Mouse (Mus musculus): ENCODE data around the gene Pgam2. TPM values are rescaled to one million over a fixed set of nuclear protein-coding genes. Genes with fewer than 3 reads are reported as not detected.

The Pgam2 gene
- polyA plus RNA-seq, 1 experiment from 2014 or later: 17.4 TPM

- peaks cover 3% of the 10 kb centered on the region; the same call in 1 of the 2 replicates for H3K36me3 ChIP-seq (ENCODE audit: control insufficient read depth, insufficient read depth, low read length)
- no peaks in the 10 kb centered on the region for H3K27me3 ChIP-seq (ENCODE audit: control insufficient read depth, insufficient read depth, low read length)
- H3K4me2 ChIP-seq (ENCODE audit: low read depth): peak overlapping the region; percentile 65
- H3K27ac ChIP-seq (ENCODE audit: low read depth, low read length): peak overlapping the region; percentile 76
- no peaks in the 10 kb centered on the region for H3K9me3 ChIP-seq (ENCODE audit: control insufficient read depth, low read length)
- ATAC-seq (ENCODE audit: insufficient read depth, low FRiP score, low TSS enrichment): no peak
- no peak for DNase-seq (ENCODE audit: low spot score)
- H3K4me1 ChIP-seq (ENCODE audit: control insufficient read depth, insufficient read depth, low read length): peaks cover 13% of the 10 kb centered on the region
- 78% methylated on average over 6 of the region's 6 CpGs for WGBS
- peak overlapping the region; percentile 90 for H3K4me3 ChIP-seq (ENCODE audit: low read depth, low read length)
- H3K9ac ChIP-seq (ENCODE audit: low read length): peak overlapping the region; percentile 89
Observed at GRCm38 (mm10) chr11:5789071-5789753, 14.3 kb downstream of the Pgam2 start.

GRCm38 (mm10) chr11:5788056-5789014 lies 15.2 kb downstream of the Pgam2 start, which contains the start of gene Dbnl:
TSS of gene Dbnl (plus strand) at chr11:5788488.
- peak; percentile 97 for ATAC-seq (ENCODE audit: insufficient read depth, low FRiP score, low TSS enrichment)
- H3K4me1 ChIP-seq (ENCODE audit: control insufficient read depth, insufficient read depth, low read length): peaks cover 13% of the 10 kb centered on the region
- no peaks in the 10 kb centered on the region for H3K27me3 ChIP-seq (ENCODE audit: control insufficient read depth, insufficient read depth, low read length)
- DNase-seq (ENCODE audit: low spot score): peak; percentile 97
- H3K9me3 ChIP-seq (ENCODE audit: control insufficient read depth, low read length): no peaks in the 10 kb centered on the region
- peak within 1 kb of the TSS; percentile 90 for H3K4me3 ChIP-seq (ENCODE audit: low read depth, low read length)
- peak within 1 kb of the TSS; percentile 65 for H3K4me2 ChIP-seq (ENCODE audit: low read depth)
- peaks cover 3% of the 10 kb centered on the region; the same call in 1 of the 2 replicates for H3K36me3 ChIP-seq (ENCODE audit: control insufficient read depth, insufficient read depth, low read length)
- H3K27ac ChIP-seq (ENCODE audit: low read depth, low read length): peak within 1 kb of the TSS; percentile 76
- under 1% methylated on average over 74 of the region's 74 CpGs for WGBS
- H3K9ac ChIP-seq (ENCODE audit: low read length): peak within 1 kb of the TSS; percentile 89

GRCm38 (mm10) chr11:5787671-5788055 lies 15.9 kb downstream of the Pgam2 start:
- Histone ChIP-seq H3K36me3 (ENCODE audit: control insufficient read depth, insufficient read depth, low read length) (peaks cover 3% of the 10 kb centered on the region; the same call in 1 of the 2 replicates), H3K27ac (ENCODE audit: low read depth, low read length) (peak overlapping the region; percentile 76; the same call in 1 of the 2 replicates), H3K9me3 (ENCODE audit: control insufficient read depth, low read length) (no peaks in the 10 kb centered on the region), H3K4me1 (ENCODE audit: control insufficient read depth, insufficient read depth, low read length) (peaks cover 13% of the 10 kb centered on the region), H3K4me3 (ENCODE audit: low read depth, low read length) (peak overlapping the region; percentile 90), H3K9ac (ENCODE audit: low read length) (peak overlapping the region; percentile 89), H3K4me2 (ENCODE audit: low read depth) (peak overlapping the region; percentile 65), H3K27me3 (ENCODE audit: control insufficient read depth, insufficient read depth, low read length) (no peaks in the 10 kb centered on the region)
- no peak for DNase-seq (ENCODE audit: low spot score)
- 39% methylated on average over 8 of the region's 8 CpGs for WGBS
- ATAC-seq (ENCODE audit: insufficient read depth, low FRiP score, low TSS enrichment): no peak

- DNase-seq (ENCODE audit: low spot score) (no peak), ATAC-seq (ENCODE audit: insufficient read depth, low FRiP score, low TSS enrichment) (no peak)
- no peak overlapping the region for H3K9ac ChIP-seq (ENCODE audit: low read length)
- no peaks in the 10 kb centered on the region for H3K36me3 ChIP-seq (ENCODE audit: control insufficient read depth, insufficient read depth, low read length)
- H3K4me1 ChIP-seq (ENCODE audit: control insufficient read depth, insufficient read depth, low read length): peaks cover 13% of the 10 kb centered on the region
- no peak overlapping the region for H3K27ac ChIP-seq (ENCODE audit: low read depth, low read length)
- H3K9me3 ChIP-seq (ENCODE audit: control insufficient read depth, low read length): no peaks in the 10 kb centered on the region
- no peak overlapping the region for H3K4me2 ChIP-seq (ENCODE audit: low read depth)
- no peak overlapping the region for H3K4me3 ChIP-seq (ENCODE audit: low read depth, low read length)
- no peaks in the 10 kb centered on the region for H3K27me3 ChIP-seq (ENCODE audit: control insufficient read depth, insufficient read depth, low read length)
Observed at GRCm38 (mm10) chr11:5785732-5786131, 17.8 kb downstream of the Pgam2 start.

- Histone ChIP-seq H3K27ac (ENCODE audit: low read depth, low read length) (no peak overlapping the region), H3K36me3 (ENCODE audit: control insufficient read depth, insufficient read depth, low read length) (no peaks in the 10 kb centered on the region), H3K4me1 (ENCODE audit: control insufficient read depth, insufficient read depth, low read length) (peaks cover 2% of the 10 kb centered on the region; the same call in 1 of the 2 replicates), H3K4me3 (ENCODE audit: low read depth, low read length) (no peak overlapping the region), H3K27me3 (ENCODE audit: control insufficient read depth, insufficient read depth, low read length) (no peaks in the 10 kb centered on the region), H3K4me2 (ENCODE audit: low read depth) (no peak overlapping the region), H3K9me3 (ENCODE audit: control insufficient read depth, low read length) (no peaks in the 10 kb centered on the region), H3K9ac (ENCODE audit: low read length) (no peak overlapping the region)
- ATAC-seq (ENCODE audit: insufficient read depth, low FRiP score, low TSS enrichment) (no peak), DNase-seq (ENCODE audit: low spot score) (peak; percentile 19)
- 77% methylated on average over 8 of the region's 8 CpGs for WGBS
Observed at GRCm38 (mm10) chr11:5782199-5782944, 21.2 kb downstream of the Pgam2 start.

GRCm38 (mm10) chr11:5780035-5780499 lies 23.5 kb downstream of the Pgam2 start:
- Histone ChIP-seq H3K4me3 (ENCODE audit: low read depth, low read length) (no peak overlapping the region), H3K9me3 (ENCODE audit: control insufficient read depth, low read length) (no peaks in the 10 kb centered on the region), H3K4me2 (ENCODE audit: low read depth) (no peak overlapping the region), H3K27me3 (ENCODE audit: control insufficient read depth, insufficient read depth, low read length) (no peaks in the 10 kb centered on the region), H3K9ac (ENCODE audit: low read length) (no peak overlapping the region), H3K27ac (ENCODE audit: low read depth, low read length) (no peak overlapping the region), H3K4me1 (ENCODE audit: control insufficient read depth, insufficient read depth, low read length) (no peaks in the 10 kb centered on the region), H3K36me3 (ENCODE audit: control insufficient read depth, insufficient read depth, low read length) (no peaks in the 10 kb centered on the region)
- 90% methylated on average over 6 of the region's 6 CpGs for WGBS
- no peak for ATAC-seq (ENCODE audit: insufficient read depth, low FRiP score, low TSS enrichment)
- DNase-seq (ENCODE audit: low spot score): no peak

GRCm38 (mm10) chr11:5778481-5778880 lies 25.1 kb downstream of the Pgam2 start:
- WGBS: 82% methylated on average over 2 of the region's 2 CpGs
- Histone ChIP-seq H3K27ac (ENCODE audit: low read depth, low read length) (no peak overlapping the region), H3K4me3 (ENCODE audit: low read depth, low read length) (no peak overlapping the region), H3K27me3 (ENCODE audit: control insufficient read depth, insufficient read depth, low read length) (no peaks in the 10 kb centered on the region), H3K9ac (ENCODE audit: low read length) (no peak overlapping the region), H3K4me2 (ENCODE audit: low read depth) (no peak overlapping the region), H3K36me3 (ENCODE audit: control insufficient read depth, insufficient read depth, low read length) (no peaks in the 10 kb centered on the region), H3K9me3 (ENCODE audit: control insufficient read depth, low read length) (no peaks in the 10 kb centered on the region), H3K4me1 (ENCODE audit: control insufficient read depth, insufficient read depth, low read length) (no peaks in the 10 kb centered on the region)
- ATAC-seq (ENCODE audit: insufficient read depth, low FRiP score, low TSS enrichment) (no peak), DNase-seq (ENCODE audit: low spot score) (no peak)

GRCm38 (mm10) chr11:5766019-5766418 lies 37.5 kb downstream of the Pgam2 start:
- no peak overlapping the region for H3K4me2 ChIP-seq (ENCODE audit: low read depth)
- no peaks in the 10 kb centered on the region for H3K27me3 ChIP-seq (ENCODE audit: control insufficient read depth, insufficient read depth, low read length)
- H3K4me3 ChIP-seq (ENCODE audit: low read depth, low read length): no peak overlapping the region
- H3K27ac ChIP-seq (ENCODE audit: low read depth, low read length): no peak overlapping the region
- H3K9me3 ChIP-seq (ENCODE audit: control insufficient read depth, low read length): no peaks in the 10 kb centered on the region
- H3K9ac ChIP-seq (ENCODE audit: low read length): no peak overlapping the region
- ATAC-seq (ENCODE audit: insufficient read depth, low FRiP score, low TSS enrichment) (no peak), DNase-seq (ENCODE audit: low spot score) (no peak)
- 0 out of 2 replicates have a peak, but pooled peaks cover 4% of the 10 kb centered on the region for H3K4me1 ChIP-seq (ENCODE audit: control insufficient read depth, insufficient read depth, low read length)
- WGBS: 90% methylated on average over 6 of the region's 6 CpGs
- H3K36me3 ChIP-seq (ENCODE audit: control insufficient read depth, insufficient read depth, low read length): 0 out of 2 replicates have a peak, but pooled peaks cover 2% of the 10 kb centered on the region
